Mouse (Mus musculus): ENCODE data around the gene Wars. TPM values are rescaled to one million over a fixed set of nuclear protein-coding genes. Genes with fewer than 3 reads are reported as not detected.

The Wars gene
- total RNA-seq, 2 experiments from 2014 or later = 93.2 to 99.7 TPM

- no peak for DNase-seq
- intact Hi-C loops (cut with DNase I) = no loop called here
Measured at GRCm38 (mm10) chr12:108827641-108828040, 66.3 kb downstream of the Wars start.

GRCm38 (mm10) chr12:108826958-108827535 lies 66.9 kb downstream of the Wars start:
- intact Hi-C loops (cut with DNase I) = no loop called here
- DNase-seq = peak; percentile 37

- intact Hi-C loops (cut with DNase I) = no loop called here
Measured at GRCm38 (mm10) chr12:108826282-108826957, 67.6 kb downstream of the Wars start.

GRCm38 (mm10) chr12:108825561-108826224 lies 68.3 kb downstream of the Wars start:
- intact Hi-C loops (cut with DNase I) = no loop called here

More at GRCm38 (mm10) chr12:108826282-108826957, 67.6 kb downstream of the Wars start:
- DNase-seq = peak; percentile 49

GRCm38 (mm10) chr12:108824225-108824874 lies 69.6 kb downstream of the Wars start:
- intact Hi-C loops (cut with DNase I) = no loop called here

More at GRCm38 (mm10) chr12:108825561-108826224, 68.3 kb downstream of the Wars start:
- no peak for DNase-seq

GRCm38 (mm10) chr12:108823036-108823435 lies 70.9 kb downstream of the Wars start:
- intact Hi-C loops (cut with DNase I) = no loop called here
- no peak for DNase-seq

More at GRCm38 (mm10) chr12:108824225-108824874, 69.6 kb downstream of the Wars start:
- DNase-seq = no peak

- intact Hi-C loops (cut with DNase I) = no loop called here
- no peak for DNase-seq
Measured at GRCm38 (mm10) chr12:108820461-108820860, 73.5 kb downstream of the Wars start.

GRCm38 (mm10) chr12:108816569-108816968 lies 77.4 kb downstream of the Wars start:
- intact Hi-C loops (cut with DNase I) = no loop called here

GRCm38 (mm10) chr12:108814470-108814869 lies 79.5 kb downstream of the Wars start:
- intact Hi-C loops (cut with DNase I) = no loop called here
- DNase-seq = no peak

More at GRCm38 (mm10) chr12:108816569-108816968, 77.4 kb downstream of the Wars start:
- DNase-seq = no peak

- no peak for DNase-seq
- intact Hi-C loops (cut with DNase I) = no loop called here
Measured at GRCm38 (mm10) chr12:108812463-108812862, 81.5 kb downstream of the Wars start.

- DNase-seq = no peak
- intact Hi-C loops (cut with DNase I) = no loop called here
Measured at GRCm38 (mm10) chr12:108811133-108811532, 82.8 kb downstream of the Wars start.

- intact Hi-C loops (cut with DNase I) = no loop called here
- DNase-seq = no peak
Measured at GRCm38 (mm10) chr12:108810309-108810708, 83.7 kb downstream of the Wars start.

Small RNAs within 50 kb of the gene (microRNA-seq; reads per million reads assigned to microRNA genes)
- gene Mir345 = 186 reads per million, percentile 56 among the genes with 10 or more reads in this experiment

Other genes starting within 250 kb of the Wars start
- gene Degs2, start 191.9 kb downstream of the Wars start, total RNA-seq (2021) = not detected
- 10 to 100 TPM; 53.1 to 55.5 TPM for gene Yy1, start 101.2 kb downstream of the Wars start, total RNA-seq (2021)
- 10 to 100 TPM; 15.8 to 17.5 TPM for gene Slc25a29, start 58.3 kb downstream of the Wars start, total RNA-seq (2021)
- 10 to 100 TPM; 12.4 to 13.3 TPM for gene Slc25a47, start 58.1 kb downstream of the Wars start, total RNA-seq (2021)
- gene Wdr25, start 543 bp downstream of the Wars start, total RNA-seq (2021) = 1 to 10 TPM; 4.9 to 6.2 TPM
- gene Begain, start 174.0 kb upstream of the Wars start, total RNA-seq (2021) = 100 to 1,000 TPM; 130 to 138 TPM